Mouse (Mus musculus): ENCODE data around the gene Ccdc174. TPM values are rescaled to one million over a fixed set of nuclear protein-coding genes. Genes with fewer than 3 reads are reported as not detected.

Gene Ccdc174
- polyA plus RNA-seq, 1 experiment: 1.3 TPM

DNA sequence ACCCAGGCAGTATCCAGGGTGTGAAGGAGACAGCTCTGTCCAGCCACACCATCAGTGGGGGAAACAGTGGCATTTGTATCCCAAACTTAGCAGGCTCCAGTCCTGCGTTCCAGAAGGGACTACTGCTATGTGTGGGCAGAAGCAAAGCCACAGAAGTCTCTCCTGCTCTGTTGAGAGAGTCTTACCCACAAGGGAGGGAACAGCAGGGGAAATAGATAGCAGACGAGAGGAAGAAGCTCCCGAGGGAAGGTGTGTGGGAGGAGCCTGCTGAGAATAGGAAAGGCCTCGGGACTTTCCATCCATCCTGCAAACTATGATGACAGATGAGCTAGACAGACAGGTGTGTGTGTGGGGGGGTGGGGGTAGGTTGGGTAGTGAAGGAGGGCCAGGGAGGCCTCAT is 39.4 kb downstream of the Ccdc174 start:
- no peak overlapping the region for H3K27ac ChIP-seq (ENCODE audit: insufficient read depth, low read depth, low read length)
- no peak overlapping the region for H3K4me3 ChIP-seq (ENCODE audit: low read depth, low read length)
- TF ChIP-seq POLR2A (IDR thresholded peaks at IDR 0.05; ENCODE audit: low read depth, low read length): no peak
- TF ChIP-seq CTCF (IDR thresholded peaks at IDR 0.05; ENCODE audit: extremely low read depth, insufficient read length, insufficient replicate concordance, low read depth, low read length): no peak
- no peaks in the 10 kb centered on the region for H3K4me1 ChIP-seq (ENCODE audit: control insufficient read depth, insufficient read depth, insufficient read length, low read length)
- H3K27me3 ChIP-seq (ENCODE audit: control insufficient read depth, insufficient read depth, low read length): no peaks in the 10 kb centered on the region
- 45% methylated on average over 4 of the region's 4 CpGs for WGBS
- no peaks in the 10 kb centered on the region for H3K36me3 ChIP-seq (ENCODE audit: control insufficient read depth, insufficient read depth, low read length)

GRCm38 (mm10) chr6:91917716-91918115 is 39.9 kb downstream of the Ccdc174 start:
- Histone ChIP-seq H3K27me3 (ENCODE audit: control insufficient read depth, insufficient read depth, low read length) (no peaks in the 10 kb centered on the region), H3K36me3 (ENCODE audit: control insufficient read depth, insufficient read depth, low read length) (no peaks in the 10 kb centered on the region), H3K4me3 (ENCODE audit: low read depth, low read length) (no peak overlapping the region), H3K4me1 (ENCODE audit: control insufficient read depth, insufficient read depth, insufficient read length, low read length) (no peaks in the 10 kb centered on the region), H3K27ac (ENCODE audit: insufficient read depth, low read depth, low read length) (no peak overlapping the region)
- 82% methylated on average over 11 of the region's 11 CpGs for WGBS
- TF ChIP-seq POLR2A (IDR thresholded peaks at IDR 0.05; ENCODE audit: low read depth, low read length) (no peak), CTCF (IDR thresholded peaks at IDR 0.05; ENCODE audit: extremely low read depth, insufficient read length, insufficient replicate concordance, low read depth, low read length) (no peak)

- Histone ChIP-seq H3K4me3 (ENCODE audit: low read depth, low read length) (no peak overlapping the region), H3K4me1 (ENCODE audit: control insufficient read depth, insufficient read depth, insufficient read length, low read length) (no peaks in the 10 kb centered on the region), H3K27me3 (ENCODE audit: control insufficient read depth, insufficient read depth, low read length) (no peaks in the 10 kb centered on the region), H3K27ac (ENCODE audit: insufficient read depth, low read depth, low read length) (no peak overlapping the region), H3K36me3 (ENCODE audit: control insufficient read depth, insufficient read depth, low read length) (no peaks in the 10 kb centered on the region)
- whole genome bisulfite sequencing: 66% methylated on average over 5 of the region's 5 CpGs
- TF ChIP-seq POLR2A (IDR thresholded peaks at IDR 0.05; ENCODE audit: low read depth, low read length) (no peak), CTCF (IDR thresholded peaks at IDR 0.05; ENCODE audit: extremely low read depth, insufficient read length, insufficient replicate concordance, low read depth, low read length) (no peak)
Measured at GRCm38 (mm10) chr6:91931231-91931630, 53.4 kb downstream of the Ccdc174 start.

- no peak overlapping the region for H3K27ac ChIP-seq (ENCODE audit: insufficient read depth, low read depth, low read length)
- TF ChIP-seq POLR2A (IDR thresholded peaks at IDR 0.05; ENCODE audit: low read depth, low read length) (no peak), CTCF (IDR thresholded peaks at IDR 0.05; ENCODE audit: extremely low read depth, insufficient read length, insufficient replicate concordance, low read depth, low read length) (no peak)
- whole genome bisulfite sequencing: 63% methylated on average over 4 of the region's 4 CpGs
- no peak overlapping the region for H3K4me3 ChIP-seq (ENCODE audit: low read depth, low read length)
- no peaks in the 10 kb centered on the region for H3K27me3 ChIP-seq (ENCODE audit: control insufficient read depth, insufficient read depth, low read length)
- no peaks in the 10 kb centered on the region for H3K36me3 ChIP-seq (ENCODE audit: control insufficient read depth, insufficient read depth, low read length)
- H3K4me1 ChIP-seq (ENCODE audit: control insufficient read depth, insufficient read depth, insufficient read length, low read length): no peaks in the 10 kb centered on the region
Measured at GRCm38 (mm10) chr6:91938491-91938890, 60.6 kb downstream of the Ccdc174 start.

GRCm38 (mm10) chr6:91948426-91948825 is 70.6 kb downstream of the Ccdc174 start:
- H3K4me1 ChIP-seq (ENCODE audit: control insufficient read depth, insufficient read depth, insufficient read length, low read length): no peaks in the 10 kb centered on the region
- no peak for TF ChIP-seq POLR2A (IDR thresholded peaks at IDR 0.05; ENCODE audit: low read depth, low read length)
- TF ChIP-seq CTCF (IDR thresholded peaks at IDR 0.05; ENCODE audit: extremely low read depth, insufficient read length, insufficient replicate concordance, low read depth, low read length): no peak
- no peaks in the 10 kb centered on the region for H3K27me3 ChIP-seq (ENCODE audit: control insufficient read depth, insufficient read depth, low read length)
- no peaks in the 10 kb centered on the region for H3K36me3 ChIP-seq (ENCODE audit: control insufficient read depth, insufficient read depth, low read length)
- no peak overlapping the region for H3K27ac ChIP-seq (ENCODE audit: insufficient read depth, low read depth, low read length)
- no peak overlapping the region for H3K4me3 ChIP-seq (ENCODE audit: low read depth, low read length)
- WGBS: 47% methylated on average over 2 of the region's 2 CpGs

Other genes starting within 250 kb of the Ccdc174 start
- gene Slc6a6, start 194.0 kb upstream of the Ccdc174 start, polyA plus RNA-seq (2012; rRNA removed): 44.0 and 124 TPM in 2 replicates
- gene Grip2, start 50.8 kb upstream of the Ccdc174 start, polyA plus RNA-seq (2012; rRNA removed): 0.58 and 0.82 TPM in 2 replicates
- gene 4930590J08Rik, start 24.8 kb downstream of the Ccdc174 start, polyA plus RNA-seq (2012; rRNA removed): 0.06 TPM in 1 of 2 replicates, not detected in the other
- 1.4 and 2.9 TPM in 2 replicates for gene Fgd5, start 100.8 kb downstream of the Ccdc174 start, polyA plus RNA-seq (2012; rRNA removed)
- gene Nr2c2, start 213.3 kb downstream of the Ccdc174 start, polyA plus RNA-seq (2012; rRNA removed): 5.2 and 12.5 TPM in 2 replicates